Mouse (Mus musculus): ENCODE measurements around the gene Rap1gap. TPM values are rescaled to one million over a fixed set of nuclear protein-coding genes. Genes with fewer than 3 reads are reported as not detected.

The Rap1gap gene
- total and polyA plus RNA-seq, 3 experiments = 7.7 to 42.6 TPM; not detected in 1

DNA sequence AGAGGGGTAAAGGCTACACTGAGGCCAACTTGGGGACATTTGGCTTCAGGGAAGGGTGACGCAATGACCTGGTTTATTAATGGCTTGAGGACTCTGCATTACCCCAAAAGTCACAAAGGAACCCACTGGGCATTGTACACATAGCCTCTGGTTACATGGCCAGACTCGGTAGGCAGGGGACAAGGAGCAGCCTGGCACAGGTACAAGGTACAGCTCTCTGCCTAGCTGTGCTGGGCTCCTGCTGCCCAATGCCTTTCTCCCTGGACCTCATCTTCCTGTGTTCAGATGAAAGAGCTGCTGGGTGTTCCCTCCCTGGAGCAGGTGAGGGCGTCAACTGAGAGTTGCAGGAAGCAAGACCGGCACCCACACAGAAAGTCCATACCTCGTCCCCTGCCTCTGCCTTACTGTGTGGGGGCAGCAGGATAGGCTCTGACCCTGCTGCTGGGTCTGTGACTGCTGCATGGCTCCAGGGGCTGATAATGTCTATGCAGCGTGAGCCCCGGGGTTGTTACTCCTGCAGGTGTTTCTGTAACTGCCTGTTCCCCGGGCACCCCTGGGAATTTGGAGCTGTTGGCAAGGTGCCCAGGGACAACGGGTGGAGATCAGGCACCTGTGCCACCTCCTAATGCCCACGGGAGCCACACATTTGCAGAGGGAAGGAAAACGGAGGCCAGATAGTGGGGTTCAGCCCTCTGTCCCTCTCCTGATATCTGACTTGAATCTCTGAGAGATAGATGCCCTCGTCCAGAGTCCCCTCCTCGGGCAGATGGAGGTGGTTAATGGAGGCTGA, 7.4 kb downstream of the Rap1gap start:
- Histone ChIP-seq H3K79me2 (ENCODE audit: control insufficient read depth, insufficient read depth, low read length, poor library complexity) (no peaks in the 10 kb centered on the region), H3K9me3 (replicated peaks; ENCODE audit: insufficient read depth, low read length) (no peaks in the 10 kb centered on the region), H3K4me3 (ENCODE audit: control insufficient read depth in 1 of 2, insufficient read depth in 1 of 2, low read depth in 2 of 2, low read length in 2 of 2) (no peak overlapping the region), H3K9ac (ENCODE audit: control insufficient read depth, low read depth, low read length, poor library complexity, severe bottlenecking) (no peak overlapping the region), H3K27ac (ENCODE audit: control insufficient read depth, low read depth, low read length) (no peak overlapping the region), H3K36me3 (ENCODE audit: control insufficient read depth in 1 of 2, insufficient read depth in 2 of 2, low read length in 2 of 2) (no peaks in the 10 kb centered on the region), H3K4me1 (ENCODE audit: control insufficient read depth in 1 of 2, insufficient read depth in 2 of 2, low read length in 2 of 2) (no peaks in the 10 kb centered on the region), H3K27me3 (ENCODE audit: control insufficient read depth in 1 of 2, insufficient read depth in 2 of 2, low read length in 2 of 2) (peaks cover 2 to 8% of the 10 kb centered on the region in 2 experiments; a peak in 3 of 4 replicates)
- DNase-seq (ENCODE audit: low read depth, low spot score) = no peak
- no peak for TF ChIP-seq RCOR1 (IDR thresholded peaks at IDR 0.05; ENCODE audit: low read depth, low read length)
- TF ChIP-seq MYB (IDR thresholded peaks at IDR 0.05; ENCODE audit: low read depth, low read length) = no peak
- TF ChIP-seq TBP (IDR thresholded peaks at IDR 0.05; ENCODE audit: low read depth, low read length) = no peak
- no peak for TF ChIP-seq GABPA (IDR thresholded peaks at IDR 0.05; ENCODE audit: low read depth, low read length)
- no peak for TF ChIP-seq BHLHE40 (IDR thresholded peaks at IDR 0.05; ENCODE audit: borderline replicate concordance, low read depth, low read length)
- TF ChIP-seq CTCF (IDR thresholded peaks at IDR 0.05 in 2 of 3, conservative IDR thresholded peaks at IDR 0.05 in 1 of 3; ENCODE audit: control insufficient read depth in 1 of 3, insufficient read depth in 1 of 3, low read depth in 2 of 3, low read length in 3 of 3, poor library complexity in 1 of 3, severe bottlenecking in 1 of 3) = no peak
- TF ChIP-seq CHD2 (IDR thresholded peaks at IDR 0.05; ENCODE audit: low read length) = no peak
- TF ChIP-seq GATA1 (IDR thresholded peaks at IDR 0.05; ENCODE audit: low read depth, low read length) = no peak
- no peak for TF ChIP-seq HCFC1 (IDR thresholded peaks at IDR 0.05; ENCODE audit: low read depth, low read length)
- no peak for TF ChIP-seq USF2 (IDR thresholded peaks at IDR 0.05; ENCODE audit: borderline replicate concordance in 1 of 2, insufficient read depth in 1 of 2, low read depth in 1 of 2, low read length in 2 of 2)
- no peak for TF ChIP-seq SMC3 (IDR thresholded peaks at IDR 0.05; ENCODE audit: low read depth, low read length)
- TF ChIP-seq ETS1 (IDR thresholded peaks at IDR 0.05; ENCODE audit: low read depth, low read length) = no peak
- TF ChIP-seq MYC (IDR thresholded peaks at IDR 0.05; ENCODE audit: low read depth, low read length) = no peak

DNA sequence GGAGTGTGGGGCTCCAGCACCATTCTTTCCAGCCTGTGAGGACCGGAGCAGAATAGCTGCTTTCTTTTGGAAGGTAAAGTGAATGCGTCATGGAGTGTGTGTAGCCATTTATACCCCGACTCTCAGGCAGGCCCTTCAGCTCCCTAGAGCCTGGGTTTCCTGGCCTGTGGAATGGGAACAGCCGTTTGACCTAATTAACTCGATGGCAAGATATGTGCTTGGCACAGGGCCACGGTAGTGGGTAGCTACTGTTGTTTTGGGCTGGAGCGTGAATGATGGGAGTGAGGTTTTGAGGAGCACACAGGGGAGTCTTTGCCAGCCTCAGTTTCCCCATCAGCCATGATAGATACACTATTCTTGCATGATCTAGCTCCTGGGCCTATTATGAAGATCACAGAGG, 11.0 kb downstream of the Rap1gap start:
- H3K4me1 ChIP-seq (ENCODE audit: control insufficient read depth in 1 of 2, insufficient read depth in 2 of 2, low read length in 2 of 2) = no peaks in the 10 kb centered on the region
- H3K4me3 ChIP-seq (ENCODE audit: control insufficient read depth in 1 of 2, insufficient read depth in 1 of 2, low read depth in 2 of 2, low read length in 2 of 2) = no peak overlapping the region
- H3K9ac ChIP-seq (ENCODE audit: control insufficient read depth, low read depth, low read length, poor library complexity, severe bottlenecking) = no peak overlapping the region
- H3K36me3 ChIP-seq (ENCODE audit: control insufficient read depth in 1 of 2, insufficient read depth in 2 of 2, low read length in 2 of 2) = no peaks in the 10 kb centered on the region
- H3K27ac ChIP-seq (ENCODE audit: control insufficient read depth, low read depth, low read length) = no peak overlapping the region
- no peaks in the 10 kb centered on the region for H3K79me2 ChIP-seq (ENCODE audit: control insufficient read depth, insufficient read depth, low read length, poor library complexity)
- peaks cover 0 to 5% of the 10 kb centered on the region in 2 experiments; a peak in 3 of 4 replicates for H3K27me3 ChIP-seq (ENCODE audit: control insufficient read depth in 1 of 2, insufficient read depth in 2 of 2, low read length in 2 of 2)
- no peak for DNase-seq (ENCODE audit: low read depth, low spot score)
- no peaks in the 10 kb centered on the region for H3K9me3 ChIP-seq (replicated peaks; ENCODE audit: insufficient read depth, low read length)
- TF ChIP-seq CHD1 (IDR thresholded peaks at IDR 0.05; ENCODE audit: low read depth, low read length) = no peak
- TF ChIP-seq USF1 (IDR thresholded peaks at IDR 0.05; ENCODE audit: low read depth, low read length) = no peak
- TF ChIP-seq USF2 (IDR thresholded peaks at IDR 0.05; ENCODE audit: borderline replicate concordance in 1 of 2, insufficient read depth in 1 of 2, low read depth in 1 of 2, low read length in 2 of 2) = no peak
- TF ChIP-seq NRF1 (IDR thresholded peaks at IDR 0.05; ENCODE audit: insufficient read depth, low read depth, low read length, poor library complexity, severe bottlenecking) = no peak
- TF ChIP-seq MYC (IDR thresholded peaks at IDR 0.05; ENCODE audit: low read depth, low read length) = no peak
- no peak for TF ChIP-seq MYB (IDR thresholded peaks at IDR 0.05; ENCODE audit: low read depth, low read length)
- TF ChIP-seq UBTF (IDR thresholded peaks at IDR 0.05; ENCODE audit: borderline replicate concordance, insufficient read depth, low read depth, low read length) = no peak

Measured in MEL (cell line).